Mouse (Mus musculus) intestine, embryonic 16.5 days (tissue): Measurements from ENCODE around the gene Spry1. TPM values are rescaled to one million over a fixed set of nuclear protein-coding genes. Genes with fewer than 3 reads are reported as not detected.

Source experiments
- ATAC-seq: fragments of 200-750 bp; cut with Nextera tagmentation; 2 replicates; pipeline ENCODE4 v1.8.0; 2017; ENCODE audit warnings: moderate TSS enrichment, moderate library complexity
- H3K27ac ChIP-seq: fragments of 300-500 bp; sonication (generic); 2 replicates; pipeline ENCODE4 v1.5.1; 2014; ENCODE audit warnings: mild to moderate bottlenecking, low read length
- H3K27me3 ChIP-seq: fragments of 300-500 bp; sonication (generic); replicated peaks from 2 replicates; pipeline ENCODE4 v1.6.1; 2014; ENCODE audit warnings: low read length, control low read depth, mixed read lengths; ENCODE audit not compliant: control insufficient read depth, insufficient read depth
- H3K36me3 ChIP-seq: fragments of 300-500 bp; sonication (generic); 2 replicates; pipeline ENCODE4 v1.6.1; 2014; ENCODE audit warnings: low read length, control low read depth; ENCODE audit not compliant: control insufficient read depth, insufficient read depth
- H3K4me1 ChIP-seq: fragments of 300-500 bp; sonication (generic); 2 replicates; pipeline ENCODE4 v1.6.1; 2014; ENCODE audit warnings: low read length, control low read depth, mixed read lengths; ENCODE audit not compliant: control insufficient read depth, insufficient read depth
- H3K4me2 ChIP-seq: fragments of 300-500 bp; sonication (generic); 2 replicates; pipeline ENCODE4 v1.6.1; 2014; ENCODE audit warnings: low read depth, low read length, control low read depth
- H3K4me3 ChIP-seq: fragments of 300-500 bp; sonication (generic); 2 replicates; pipeline ENCODE4 v1.5.1; 2014; ENCODE audit warnings: mild to moderate bottlenecking, low read length
- H3K9ac ChIP-seq: fragments of 300-500 bp; sonication (generic); 2 replicates; pipeline ENCODE4 v1.6.1; 2014; ENCODE audit warnings: low read depth, low read length
- H3K9me3 ChIP-seq: fragments of 300-500 bp; sonication (generic); 2 replicates; pipeline ENCODE4 v1.6.1; 2016; ENCODE audit warnings: low read length, control low read depth; ENCODE audit not compliant: control insufficient read depth
- WGBS: fragments of 180-500 bp; shearing (Covaris S2); extraction: QIAGEN DNeasy Blood & Tissue Kit; methylation state at CpG from one replicate; pipeline ENCODE4 v1.1.7; 2014; 5-methylcytosine and 5-hydroxymethylcytosine counted together
- polyA plus RNA-seq: library from polyadenylated mRNA; unstranded; fragments of >200 nt; fragmentation: Nextera tagmentation; extraction: Ambion mirVana; gene quantifications from 2 replicates; pipeline ENCODE4 v1.2.1, GENCODE M21; 2015

Spry1 gene
- polyA plus RNA-seq, 1 experiment from 2014 or later: 13.4 TPM

DNA sequence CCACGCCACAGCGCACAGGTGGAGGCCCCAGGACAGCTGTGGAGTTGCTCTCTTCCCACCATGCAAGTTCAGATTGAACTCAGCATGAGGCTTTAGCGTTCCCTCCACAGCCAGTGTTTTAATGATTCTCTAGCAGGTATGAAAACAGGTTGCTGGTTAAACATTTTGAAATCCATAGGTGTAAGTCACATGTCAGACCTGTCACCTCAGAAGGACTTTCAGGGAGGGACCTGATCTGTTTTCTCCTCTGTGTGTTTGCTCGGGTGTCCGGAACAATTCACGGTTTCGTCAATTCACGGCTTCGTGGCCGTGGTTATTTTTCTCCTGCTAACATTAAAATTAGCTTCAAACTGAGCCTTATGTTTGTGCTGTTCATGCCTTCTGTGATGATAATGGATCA, 7.5 kb downstream of the Spry1 start:
- Histone ChIP-seq H3K4me3 (no peak overlapping the region), H3K4me1 (peaks cover 24% of the 10 kb centered on the region), H3K27ac (no peak overlapping the region), H3K4me2 (no peak overlapping the region), H3K36me3 (peaks cover 14% of the 10 kb centered on the region; the same call in 1 of the 2 replicates), H3K27me3 (no peaks in the 10 kb centered on the region), H3K9ac (no peak overlapping the region), H3K9me3 (no peaks in the 10 kb centered on the region)
- ATAC-seq: no peak
- 82% methylated on average over 10 of the region's 10 CpGs for WGBS

DNA sequence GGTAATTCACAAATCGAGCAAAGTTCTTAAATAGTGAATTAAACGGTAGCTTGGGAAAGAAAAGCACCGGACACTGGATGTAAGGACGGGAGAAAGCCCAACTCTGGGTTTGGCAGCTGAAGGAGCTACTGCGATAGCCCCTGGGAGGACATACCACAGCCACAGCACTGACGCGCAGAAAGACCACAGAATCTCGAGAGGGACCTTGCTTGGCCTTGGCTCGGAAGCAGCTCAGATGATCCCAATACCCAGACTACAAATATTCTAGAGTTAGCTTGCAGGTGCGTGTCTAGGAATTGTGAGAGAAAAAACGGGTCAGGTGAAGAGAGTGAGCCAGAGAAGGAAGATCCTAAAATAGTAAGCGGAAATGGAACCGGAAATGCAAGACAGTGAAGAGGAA, 8.5 kb downstream of the Spry1 start:
- H3K27ac ChIP-seq: no peak overlapping the region
- H3K9me3 ChIP-seq: no peaks in the 10 kb centered on the region
- H3K36me3 ChIP-seq: peaks cover 8% of the 10 kb centered on the region; the same call in 1 of the 2 replicates
- ATAC-seq: no peak
- no peak overlapping the region for H3K9ac ChIP-seq
- WGBS: 81% methylated on average over 13 of the region's 13 CpGs
- no peak overlapping the region for H3K4me3 ChIP-seq
- H3K4me2 ChIP-seq: no peak overlapping the region
- no peaks in the 10 kb centered on the region for H3K27me3 ChIP-seq
- peaks cover 20% of the 10 kb centered on the region for H3K4me1 ChIP-seq

DNA sequence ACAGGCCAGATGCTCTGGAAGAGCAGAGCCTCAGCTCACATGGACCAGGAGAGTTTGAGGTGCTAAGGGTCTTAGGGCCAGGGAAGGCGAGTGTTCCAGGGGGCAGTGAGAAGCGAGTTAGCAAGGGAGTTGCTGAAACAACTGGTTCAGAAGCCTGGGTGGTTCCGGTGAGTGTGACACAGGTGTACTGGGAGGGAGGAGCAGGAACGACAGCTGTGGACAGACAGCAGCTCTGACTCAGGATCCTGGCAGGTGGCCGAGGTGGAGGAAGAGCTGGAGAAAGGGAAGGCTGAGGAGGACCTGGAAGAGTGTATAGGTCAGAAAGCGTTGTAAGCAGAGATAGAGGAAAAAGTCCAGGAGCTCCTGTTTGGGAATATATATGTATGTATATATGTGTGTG, 9.5 kb downstream of the Spry1 start:
- Histone ChIP-seq H3K4me2 (no peak overlapping the region), H3K9ac (no peak overlapping the region), H3K36me3 (peaks cover 5% of the 10 kb centered on the region; the same call in 1 of the 2 replicates), H3K27ac (no peak overlapping the region), H3K4me3 (no peak overlapping the region), H3K9me3 (no peaks in the 10 kb centered on the region), H3K27me3 (no peaks in the 10 kb centered on the region), H3K4me1 (peaks cover 21% of the 10 kb centered on the region)
- WGBS: 68% methylated on average over 6 of the region's 6 CpGs
- ATAC-seq: no peak

DNA sequence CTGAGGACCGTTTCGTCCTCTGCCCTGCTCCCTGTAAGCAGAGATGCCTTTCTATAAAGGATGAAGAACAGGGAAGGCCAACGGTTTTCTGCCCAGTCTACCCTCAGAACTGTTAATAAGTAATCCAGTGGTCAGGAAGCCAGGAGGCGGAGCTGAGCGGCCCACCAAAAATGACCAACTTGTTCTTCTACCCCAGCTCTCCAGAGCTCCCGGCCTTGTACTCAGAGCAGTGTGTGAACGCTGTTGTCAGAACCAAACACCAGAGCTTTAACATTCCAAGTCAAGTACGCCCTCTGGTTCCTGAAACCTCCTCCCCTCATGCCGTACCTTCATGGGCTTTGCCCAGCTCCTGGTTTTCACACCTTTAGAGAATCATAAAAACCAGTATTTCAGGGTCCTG, 12.8 kb downstream of the Spry1 start:
- Histone ChIP-seq H3K27me3 (no peaks in the 10 kb centered on the region), H3K9ac (no peak overlapping the region), H3K4me2 (peak overlapping the region; percentile 14; the same call in 1 of the 2 replicates), H3K27ac (peak overlapping the region; percentile 1; the same call in 1 of the 2 replicates), H3K4me1 (peaks cover 26% of the 10 kb centered on the region), H3K36me3 (no peaks in the 10 kb centered on the region; the same call in 1 of the 2 replicates), H3K4me3 (no peak overlapping the region), H3K9me3 (no peaks in the 10 kb centered on the region)
- 58% methylated on average over 9 of the region's 9 CpGs for WGBS
- ATAC-seq: peak; percentile 45

DNA sequence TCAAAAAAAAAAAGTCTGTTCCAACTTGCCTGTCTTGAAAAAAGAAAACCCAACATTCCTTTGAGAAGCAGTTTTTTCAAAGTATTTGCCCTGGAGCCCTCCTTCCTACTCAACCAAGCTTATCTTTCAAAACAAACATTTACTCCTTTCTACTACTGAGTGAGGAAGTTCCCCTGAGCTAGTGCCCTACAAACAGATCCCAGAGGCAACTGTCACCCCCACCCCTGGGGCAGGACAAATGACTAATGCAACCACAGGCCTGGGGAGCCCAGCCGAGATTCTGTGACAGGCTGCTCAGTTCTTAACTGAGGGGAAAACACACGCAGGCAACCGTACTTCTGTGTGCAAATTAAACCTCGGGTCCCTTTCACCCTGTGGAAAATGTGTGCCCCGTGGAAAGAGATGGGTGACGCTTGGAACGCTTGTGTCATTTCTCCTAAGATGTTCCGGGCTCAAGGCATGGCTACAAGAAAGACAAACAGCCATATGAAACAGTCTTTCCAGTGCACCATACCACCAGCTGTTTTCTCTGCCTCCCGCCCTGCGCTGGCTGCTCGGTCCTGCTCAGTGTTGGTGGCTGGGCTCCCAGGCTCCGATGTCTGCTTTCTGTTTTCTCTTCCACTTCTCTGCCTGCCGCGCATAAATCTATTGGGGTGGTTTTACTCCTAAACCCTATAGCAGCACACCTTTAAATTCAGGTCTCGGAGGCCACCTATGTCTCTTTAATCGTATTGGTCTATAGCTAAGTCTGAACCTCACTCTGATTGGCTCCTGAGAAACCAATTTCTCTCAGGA, 14.4 kb downstream of the Spry1 start:
- H3K9me3 ChIP-seq: no peaks in the 10 kb centered on the region
- H3K4me1 ChIP-seq: peaks cover 29% of the 10 kb centered on the region
- 7% methylated on average over 16 of the region's 16 CpGs for WGBS
- peak overlapping the region; percentile 52 for H3K4me2 ChIP-seq
- H3K9ac ChIP-seq: peak overlapping the region; percentile 54
- H3K27ac ChIP-seq: peak overlapping the region; percentile 66
- peak overlapping the region; percentile 41 for H3K4me3 ChIP-seq
- H3K36me3 ChIP-seq: no peaks in the 10 kb centered on the region
- ATAC-seq: peak; percentile 54
- no peaks in the 10 kb centered on the region for H3K27me3 ChIP-seq

DNA sequence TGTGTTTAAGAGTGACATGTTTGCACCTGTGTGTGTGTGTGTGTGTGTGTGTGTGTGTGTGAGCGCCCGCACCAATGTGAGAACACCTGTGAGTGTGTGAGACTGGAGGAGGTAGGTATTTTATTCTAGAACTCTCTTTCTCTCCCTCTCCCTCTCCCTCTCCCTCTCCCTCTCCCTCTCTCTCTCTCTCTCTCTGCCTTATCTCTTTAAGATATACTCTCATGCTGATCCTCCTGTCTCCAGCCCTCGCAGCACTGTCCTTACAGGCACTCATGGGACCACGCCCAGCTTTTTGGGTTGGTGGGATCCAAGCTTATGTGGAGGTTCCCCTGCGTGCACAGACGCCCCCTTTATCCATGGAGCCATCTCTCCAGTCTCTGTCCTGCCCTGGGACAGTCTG, 15.0 kb downstream of the Spry1 start:
- Histone ChIP-seq H3K4me1 (peaks cover 29% of the 10 kb centered on the region), H3K9ac (0 out of 2 replicates have a peak overlapping the region, but pooled peaks have one; percentile 54), H3K36me3 (no peaks in the 10 kb centered on the region), H3K9me3 (no peaks in the 10 kb centered on the region), H3K27ac (no peak overlapping the region), H3K4me3 (peak overlapping the region; percentile 41), H3K4me2 (peak overlapping the region; percentile 52), H3K27me3 (no peaks in the 10 kb centered on the region)
- ATAC-seq: 0 out of 2 replicates have a peak, but pooled peaks have one; percentile 1
- WGBS: 49% methylated on average over 6 of the region's 6 CpGs

DNA sequence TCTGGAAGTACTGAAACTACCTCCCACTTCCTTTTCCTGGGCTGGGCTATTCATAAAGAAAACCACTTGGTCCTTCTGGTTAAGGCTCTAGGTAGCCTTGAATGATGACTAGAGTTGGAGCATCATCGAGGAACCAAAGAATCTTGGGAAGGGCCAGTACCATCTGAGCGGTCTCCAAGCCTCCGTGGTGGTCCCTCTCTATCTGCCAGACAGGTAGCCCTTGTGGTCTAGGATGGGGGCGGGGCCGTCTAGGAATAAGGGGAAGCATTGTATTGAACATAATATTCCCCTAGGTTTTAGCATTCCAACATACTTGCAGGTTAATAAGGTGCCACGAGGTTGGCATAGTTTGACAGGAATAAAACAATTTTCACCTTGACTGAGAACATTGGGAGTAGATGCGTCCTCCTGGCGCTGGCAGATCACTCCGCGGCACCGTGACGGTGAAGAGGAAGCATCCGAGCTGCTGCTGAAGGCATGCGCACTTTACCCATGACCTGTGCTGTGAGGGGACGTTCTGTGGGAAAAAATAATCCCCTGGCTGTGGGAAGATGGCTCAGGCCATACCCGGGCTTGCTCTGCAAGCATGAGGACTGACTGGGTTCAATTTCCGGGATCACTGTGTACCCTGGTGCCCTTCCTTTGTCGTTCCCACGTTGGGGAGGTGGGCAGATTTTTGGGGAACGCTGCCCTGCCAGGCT, 16.3 kb downstream of the Spry1 start:
- 29% methylated on average over 20 of the region's 20 CpGs for WGBS
- no peak for ATAC-seq
- Histone ChIP-seq H3K4me2 (peak overlapping the region; percentile 36), H3K4me3 (peak overlapping the region; percentile 18; the same call in 1 of the 2 replicates), H3K27me3 (no peaks in the 10 kb centered on the region), H3K27ac (no peak overlapping the region), H3K9ac (peak overlapping the region; percentile 27; the same call in 1 of the 2 replicates), H3K4me1 (peaks cover 33% of the 10 kb centered on the region), H3K36me3 (no peaks in the 10 kb centered on the region), H3K9me3 (no peaks in the 10 kb centered on the region)

DNA sequence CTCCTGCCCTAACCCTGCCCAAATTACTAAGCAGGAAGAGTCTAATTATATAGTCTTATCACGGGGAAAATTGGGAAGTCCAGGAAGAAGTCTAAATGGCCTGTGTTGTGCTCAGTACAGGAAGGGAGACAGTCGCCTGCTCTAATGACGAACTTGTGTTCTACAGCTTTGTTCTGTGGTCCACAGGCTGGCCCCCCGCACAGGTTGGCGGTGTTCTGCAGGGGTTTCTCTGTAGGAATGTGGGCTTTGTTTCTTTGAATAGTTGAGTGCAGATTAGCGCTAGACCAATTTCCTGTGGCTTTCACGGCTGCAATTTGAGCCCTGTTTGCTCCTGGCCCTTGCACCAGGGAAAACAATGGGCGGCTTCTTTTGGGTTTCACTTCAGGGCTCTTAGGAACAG, 17.3 kb downstream of the Spry1 start:
- no peak overlapping the region for H3K4me2 ChIP-seq
- no peak overlapping the region for H3K27ac ChIP-seq
- H3K4me1 ChIP-seq: peaks cover 33% of the 10 kb centered on the region
- no peaks in the 10 kb centered on the region for H3K9me3 ChIP-seq
- no peaks in the 10 kb centered on the region for H3K27me3 ChIP-seq
- 13% methylated on average over 8 of the region's 8 CpGs for WGBS
- ATAC-seq: no peak
- no peak overlapping the region for H3K9ac ChIP-seq
- H3K4me3 ChIP-seq: no peak overlapping the region
- H3K36me3 ChIP-seq: no peaks in the 10 kb centered on the region

DNA sequence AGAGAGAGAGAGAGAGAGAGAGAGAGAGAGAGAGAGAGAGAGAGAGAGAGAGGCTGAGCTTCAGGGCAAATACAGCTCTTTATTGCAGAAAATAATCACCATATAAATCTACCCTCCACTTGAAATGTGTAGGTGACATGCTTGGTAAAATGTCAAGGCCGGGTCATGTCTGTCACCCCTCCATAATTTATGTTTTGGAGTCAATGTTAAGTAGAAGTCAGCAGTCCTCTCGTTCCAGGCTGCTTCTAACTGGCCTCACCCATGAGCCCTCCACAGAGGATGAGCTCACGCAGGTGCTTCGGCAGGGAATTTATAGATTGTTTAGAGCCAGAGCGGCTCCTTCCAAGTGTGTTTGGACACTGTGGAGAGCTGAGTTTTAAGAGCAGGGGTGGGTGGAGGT, 18.4 kb downstream of the Spry1 start:
- H3K4me2 ChIP-seq: no peak overlapping the region
- H3K27ac ChIP-seq: no peak overlapping the region
- peaks cover 25% of the 10 kb centered on the region for H3K4me1 ChIP-seq
- no peak overlapping the region for H3K4me3 ChIP-seq
- no peaks in the 10 kb centered on the region for H3K9me3 ChIP-seq
- no peak for ATAC-seq
- H3K9ac ChIP-seq: no peak overlapping the region
- H3K36me3 ChIP-seq: no peaks in the 10 kb centered on the region
- H3K27me3 ChIP-seq: no peaks in the 10 kb centered on the region
- WGBS: 22% methylated on average over 5 of the region's 5 CpGs
